Mouse (Mus musculus): ENCODE measurements around the gene Trpv6.
A peak's percentile ranks its signal among the peaks of the same experiment; 100 is the strongest.

The Trpv6 gene

DNA sequence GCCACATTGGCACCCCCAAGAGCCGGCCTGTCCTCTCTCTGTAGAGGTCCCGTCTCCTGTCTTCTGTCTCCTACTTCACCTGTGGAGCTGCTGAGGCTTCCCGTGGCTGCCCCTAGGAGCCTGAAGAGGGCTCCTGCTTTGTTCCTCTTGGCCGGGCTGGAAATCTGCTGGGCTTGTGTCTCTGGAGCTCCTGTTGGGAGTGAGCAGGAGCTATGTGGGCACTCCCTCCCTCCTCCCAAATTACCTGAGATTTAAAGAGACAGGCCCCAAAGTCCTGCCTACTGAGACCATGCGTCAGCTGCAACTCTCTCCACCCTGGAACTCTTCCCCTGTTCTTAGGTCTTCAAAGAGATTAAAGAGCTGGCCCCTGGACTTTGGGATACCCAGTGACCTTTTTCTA is at the start of gene Trpv6:
Gene Trpv6, minus strand, starts transcription at position 228 of the 400 bp plus-strand sequence.
- no peak for DNase-seq (ENCODE audit: low spot score)

- DNase-seq (ENCODE audit: low spot score), result no peak
Observed at GRCm38 (mm10) chr6:41685596-41685995, 49.4 kb upstream of the Trpv6 start.

- DNase-seq (ENCODE audit: low spot score), result peak; percentile 42
Observed at GRCm38 (mm10) chr6:41684911-41685310, 48.7 kb upstream of the Trpv6 start.

- no peak for DNase-seq (ENCODE audit: low spot score)
Observed at GRCm38 (mm10) chr6:41684131-41684530, 47.9 kb upstream of the Trpv6 start, which contains the start of gene Llcfc1. Gene Llcfc1, plus strand, starts transcription at chr6:41684431.

DNA sequence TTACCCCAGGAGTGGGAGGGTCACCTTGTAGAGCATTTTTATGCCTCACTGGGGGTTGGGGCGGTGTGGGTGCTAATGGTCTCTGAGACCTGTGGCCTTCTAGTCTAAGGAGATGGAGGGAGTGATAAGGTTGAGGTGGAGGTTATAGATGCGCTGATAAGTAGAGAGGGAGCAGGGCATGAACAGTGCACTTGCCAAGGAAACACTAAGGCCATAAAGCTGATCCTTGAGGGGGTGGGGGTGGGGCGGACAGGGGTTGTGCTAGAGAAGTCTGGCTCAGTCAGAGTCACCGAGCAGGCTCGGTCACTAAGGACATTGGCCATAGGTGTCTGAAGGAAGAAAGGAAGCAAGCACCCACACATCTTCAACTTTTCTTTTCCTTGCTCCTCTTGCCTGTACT is 45.5 kb upstream of the Trpv6 start:
- DNase-seq (ENCODE audit: low spot score), result no peak

- no peak for DNase-seq (ENCODE audit: low spot score)
Observed at GRCm38 (mm10) chr6:41680669-41681068, 44.5 kb upstream of the Trpv6 start, which contains the start of gene Trpv5. Gene Trpv5, minus strand, starts transcription at chr6:41680769.

DNA sequence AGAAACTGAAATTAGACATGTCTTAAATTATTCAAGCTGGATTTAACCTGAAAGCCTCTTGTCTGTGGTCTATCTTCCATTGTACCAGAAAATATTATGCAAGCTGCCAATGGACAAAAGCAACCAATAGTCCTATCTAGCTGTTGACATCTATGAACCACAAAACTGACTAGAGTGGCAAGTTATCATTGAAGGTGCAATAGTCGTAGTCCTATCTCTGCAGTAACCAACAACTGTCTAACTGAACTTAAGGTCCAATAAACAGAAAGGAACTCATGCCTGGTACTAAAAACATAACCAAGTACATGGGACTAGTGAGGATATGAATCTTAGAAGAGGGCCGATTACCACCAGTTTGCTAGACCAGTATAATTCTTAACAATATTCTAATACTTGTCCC is 40.3 kb upstream of the Trpv6 start:
- DNase-seq (ENCODE audit: low spot score), result no peak

DNA sequence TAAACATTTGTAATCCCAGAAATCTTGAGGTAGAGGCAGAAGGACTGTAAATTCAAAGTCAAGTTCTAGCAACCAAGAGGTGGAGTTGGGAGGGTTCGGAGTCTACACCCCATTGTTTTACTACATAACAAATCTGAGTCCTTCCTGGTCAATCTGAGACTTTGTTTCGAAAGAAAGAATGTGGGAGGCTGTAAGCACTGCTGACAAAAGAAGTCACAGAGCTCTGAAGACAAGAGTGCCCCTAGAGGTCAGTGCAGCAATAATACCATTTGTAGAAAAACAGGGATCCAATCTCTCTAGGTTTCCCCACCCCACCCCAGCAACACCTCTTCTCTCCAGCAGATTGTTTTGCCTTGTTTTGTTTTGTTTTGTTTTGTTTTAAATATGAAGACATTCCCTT is 26.1 kb upstream of the Trpv6 start:
- no peak for DNase-seq (ENCODE audit: low spot score)

- DNase-seq (ENCODE audit: low spot score), result no peak
Observed at GRCm38 (mm10) chr6:41658487-41658886, 22.3 kb upstream of the Trpv6 start.

DNA sequence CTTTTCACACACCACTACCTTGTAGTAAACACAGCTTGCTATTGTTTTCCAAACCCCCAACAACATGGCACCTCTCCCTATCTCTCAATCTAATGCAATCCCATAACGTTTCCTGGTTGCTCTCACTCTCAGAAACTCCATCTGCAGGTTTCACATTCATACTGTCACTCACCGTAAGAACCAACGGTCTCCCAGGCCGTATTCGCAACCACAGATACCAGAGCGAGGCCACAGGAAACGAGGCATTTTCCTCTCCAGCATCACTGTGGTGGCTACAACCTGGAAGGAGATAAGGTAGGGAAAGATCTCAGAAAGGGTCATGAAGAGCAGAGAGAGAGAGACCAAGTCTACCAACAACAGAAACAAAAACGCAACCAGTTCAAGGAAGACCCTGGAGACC is 18.4 kb upstream of the Trpv6 start:
- no peak for DNase-seq (ENCODE audit: low spot score)

DNA sequence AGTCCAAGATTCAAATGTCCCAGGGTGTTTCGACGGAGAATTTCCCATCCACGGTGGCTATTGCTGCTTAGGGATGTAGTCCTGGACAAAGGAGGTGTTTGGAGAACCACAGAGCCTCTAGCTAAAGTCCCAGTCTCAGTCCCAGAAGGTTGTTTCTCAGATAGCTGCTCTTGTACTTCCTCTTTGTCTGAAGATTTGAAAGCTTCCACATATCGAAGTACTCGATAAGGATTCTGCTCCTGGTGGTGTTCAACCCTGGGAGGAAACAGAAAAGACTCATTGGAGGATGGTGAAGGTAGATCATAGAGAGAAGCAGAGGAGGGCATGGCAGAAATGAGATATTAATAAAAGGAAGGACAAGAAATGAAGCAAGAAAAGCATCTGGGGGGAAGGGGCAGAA is 17.0 kb upstream of the Trpv6 start:
- no peak for DNase-seq (ENCODE audit: low spot score)

DNA sequence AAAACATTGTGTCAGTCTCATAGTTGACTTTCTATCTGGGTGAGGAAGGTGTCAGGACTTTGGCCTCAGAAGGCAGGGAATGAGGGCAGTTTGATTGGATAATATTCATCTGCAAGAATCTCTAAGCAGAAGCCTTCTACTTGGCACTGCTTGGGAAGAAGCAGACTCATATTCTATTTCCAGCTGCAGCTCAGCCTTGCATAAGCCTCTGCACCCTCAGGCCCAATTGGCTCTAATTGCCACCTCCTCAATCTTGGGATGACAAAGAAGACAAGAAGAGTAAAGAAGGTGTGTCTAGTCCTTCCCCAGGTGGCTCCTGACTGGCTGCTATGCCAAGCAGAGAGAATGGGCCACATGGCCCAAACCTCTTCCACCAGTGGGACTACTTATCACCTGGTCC is 10.5 kb upstream of the Trpv6 start:
- DNase-seq (ENCODE audit: low spot score), result no peak

- no peak for DNase-seq (ENCODE audit: low spot score)
Observed at GRCm38 (mm10) chr6:41646220-41646619, 10.0 kb upstream of the Trpv6 start.

- DNase-seq (ENCODE audit: low spot score), result no peak
Observed at GRCm38 (mm10) chr6:41643227-41643626, 7.0 kb upstream of the Trpv6 start.

DNA sequence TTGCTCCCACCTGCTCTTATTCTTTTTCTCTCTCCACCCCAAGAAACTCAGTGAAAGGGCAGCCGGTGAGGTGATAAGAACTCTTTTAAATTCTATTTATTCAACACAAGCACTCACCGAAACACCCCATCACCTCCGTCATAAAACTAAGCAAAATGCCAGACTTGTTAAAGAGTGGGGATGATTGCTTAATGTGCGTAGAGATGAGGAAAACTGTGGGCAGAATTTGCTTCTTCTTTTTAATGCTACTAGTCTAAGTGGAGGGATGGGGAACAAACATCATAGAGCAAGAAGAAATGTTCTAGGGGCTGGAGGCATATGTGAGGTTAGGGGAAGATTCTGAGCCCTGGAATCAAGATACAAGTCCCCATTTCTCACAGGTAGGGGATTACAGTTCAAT is 6.6 kb upstream of the Trpv6 start:
- no peak for DNase-seq (ENCODE audit: low spot score)

DNA sequence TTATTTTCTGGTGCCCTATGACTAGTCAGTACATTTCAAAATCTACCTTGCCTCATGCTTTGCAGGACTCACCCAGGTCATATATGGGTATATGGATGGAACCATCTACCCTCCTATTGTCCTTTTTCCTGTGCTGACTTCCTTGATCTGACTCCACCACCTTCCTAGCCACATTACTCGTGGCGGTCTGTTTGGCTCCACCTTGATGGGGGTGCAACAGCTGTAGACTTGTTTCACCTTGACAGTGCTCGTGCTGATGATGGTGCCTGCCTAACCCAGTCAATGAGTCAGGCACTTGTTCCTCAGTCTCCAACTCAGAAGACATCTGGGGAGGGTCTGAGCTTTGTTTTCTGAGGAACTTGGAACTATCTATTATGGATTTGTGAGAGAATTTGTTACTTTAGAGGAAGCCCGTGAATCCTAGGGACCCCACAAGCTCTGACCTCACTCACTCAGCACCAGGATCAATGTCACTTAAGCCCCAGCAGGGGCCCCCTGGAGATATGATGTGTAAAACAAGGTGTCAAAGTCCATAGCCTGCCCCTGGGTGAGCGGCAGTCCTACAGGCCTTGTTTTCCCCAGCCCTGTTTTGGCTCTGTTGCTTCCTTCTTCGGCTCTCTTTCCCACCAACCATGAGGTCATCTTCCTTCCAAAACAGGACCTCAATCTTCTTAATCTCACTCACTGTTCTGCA is 5.1 kb upstream of the Trpv6 start:
- DNase-seq (ENCODE audit: low spot score), result no peak

DNA sequence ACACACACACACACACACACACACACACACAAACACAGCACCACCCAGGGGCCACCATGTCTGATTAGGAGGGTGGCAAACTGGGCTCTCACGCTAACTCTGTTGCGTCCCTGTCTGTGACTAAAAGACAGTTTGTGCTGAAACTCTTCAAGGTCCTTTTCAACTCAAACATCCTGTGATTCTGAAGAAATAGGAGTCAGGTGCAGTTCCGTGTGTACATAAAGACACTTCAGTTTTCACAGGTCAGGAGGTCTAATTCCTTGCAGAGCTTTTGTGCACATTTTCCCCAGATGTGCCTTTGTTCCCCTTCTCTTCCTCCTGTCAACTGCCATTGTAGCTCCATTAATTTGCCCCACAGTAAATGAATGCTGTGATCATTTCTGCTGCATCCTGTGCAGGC is 4.2 kb upstream of the Trpv6 start:
- no peak for DNase-seq (ENCODE audit: low spot score)

- DNase-seq (ENCODE audit: low spot score), result no peak
Observed at GRCm38 (mm10) chr6:41637927-41638506, 1.8 kb upstream of the Trpv6 start.

GRCm38 (mm10) chr6:41637393-41637792 is 1.2 kb upstream of the Trpv6 start:
- no peak for DNase-seq (ENCODE audit: low spot score)

GRCm38 (mm10) chr6:41635211-41635610 is 994 bp downstream of the Trpv6 start:
- no peak for DNase-seq (ENCODE audit: low spot score)

GRCm38 (mm10) chr6:41631549-41631948 is 4.7 kb downstream of the Trpv6 start:
- no peak for DNase-seq (ENCODE audit: low spot score)

- no peak for DNase-seq (ENCODE audit: low spot score)
Observed at GRCm38 (mm10) chr6:41630791-41631190, 5.4 kb downstream of the Trpv6 start.

GRCm38 (mm10) chr6:41628180-41628579 is 8.0 kb downstream of the Trpv6 start:
- DNase-seq (ENCODE audit: low spot score), result no peak

GRCm38 (mm10) chr6:41622661-41623060 is 13.5 kb downstream of the Trpv6 start:
- DNase-seq (ENCODE audit: low spot score), result peak; percentile 37
